Comparison of ENCODE assay signal across 12 mouse cellular contexts in the genomic region with DNA sequence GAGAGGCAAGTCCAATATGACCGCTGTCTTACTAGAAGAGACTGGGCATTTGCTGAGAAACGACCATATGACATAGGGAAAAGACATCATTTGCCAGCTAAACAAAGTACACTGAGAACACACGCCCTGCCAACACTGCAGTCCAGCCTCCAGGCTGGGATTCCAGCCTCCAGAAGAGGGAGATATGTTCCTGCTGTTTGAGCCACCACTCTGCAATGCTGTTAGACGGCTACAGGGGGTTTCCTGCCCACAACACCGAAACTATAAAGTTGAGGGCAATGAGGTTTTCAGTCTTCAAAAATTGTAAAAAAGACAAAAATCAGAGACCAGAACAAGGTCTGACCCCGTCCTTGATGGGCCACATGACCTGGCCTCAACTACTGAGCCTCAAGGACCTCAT. TPM values are rescaled to one million over a fixed set of nuclear protein-coding genes. Genes with fewer than 3 reads are reported as not detected.
DNase-seq lines count a peak whose midpoint lies in the region; ATAC-seq lines count a peak whose summit lies in the region.
"Had no signal": no experiment of that assay in that cellular context is flagged by ENCODE, and none has a peak within 500 bp of the region (broad histone marks: within the 10 kb centered on the region; RNA-seq: fewer than 3 reads in every experiment).

No protein-coding gene starts in this region.

- 83% methylated on average over 6 of the region's 6 CpGs for WGBS in midbrain, embryonic 14.5 days
- 71% methylated on average over 6 of the region's 6 CpGs for WGBS in midbrain, embryonic 16.5 days
- 78% methylated on average over 6 of the region's 6 CpGs for WGBS in forebrain, embryonic 10.5 days

- no peak overlapping the region for H3K4me2 ChIP-seq in midbrain, embryonic 14.5 days (ENCODE audit: low read length)
- H3K4me2 ChIP-seq in midbrain, embryonic 16.5 days (ENCODE audit: low read length), result no peak overlapping the region

- ATAC-seq in midbrain, embryonic 14.5 days (ENCODE audit: low FRiP score, low TSS enrichment), result no peak
- no peak for ATAC-seq in midbrain, embryonic 16.5 days

- H3K9me3 ChIP-seq in midbrain, embryonic 14.5 days (ENCODE audit: control insufficient read depth, low read length), result no peaks in the 10 kb centered on the region
- no peaks in the 10 kb centered on the region for H3K9me3 ChIP-seq in midbrain, embryonic 16.5 days (replicated peaks; ENCODE audit: control insufficient read depth, low read length, poor library complexity, severe bottlenecking)
- no peaks in the 10 kb centered on the region for H3K9me3 ChIP-seq in forebrain, embryonic 10.5 days

- H3K4me1 ChIP-seq in midbrain, embryonic 14.5 days (ENCODE audit: control insufficient read depth, insufficient read depth, low read length), result peaks cover 16% of the 10 kb centered on the region
- peaks cover 9% of the 10 kb centered on the region for H3K4me1 ChIP-seq in midbrain, embryonic 16.5 days (ENCODE audit: control insufficient read depth, insufficient read depth, low read length)
- peaks cover 11% of the 10 kb centered on the region for H3K4me1 ChIP-seq in forebrain, embryonic 10.5 days

- H3K27me3 ChIP-seq in midbrain, embryonic 14.5 days (ENCODE audit: control insufficient read depth, insufficient read depth, low read length), result no peaks in the 10 kb centered on the region
- H3K27me3 ChIP-seq in midbrain, embryonic 16.5 days (ENCODE audit: control insufficient read depth, insufficient read depth, low read depth, low read length), result no peaks in the 10 kb centered on the region
- H3K27me3 ChIP-seq in forebrain, embryonic 10.5 days (ENCODE audit: poor library complexity, severe bottlenecking), result no peaks in the 10 kb centered on the region

- H3K4me3 ChIP-seq in midbrain, embryonic 14.5 days (replicated peaks; ENCODE audit: low read depth, low read length), result no peak overlapping the region
- H3K4me3 ChIP-seq in midbrain, embryonic 16.5 days (ENCODE audit: low read depth, low read length), result no peak overlapping the region
- H3K4me3 ChIP-seq in forebrain, embryonic 10.5 days, result no peak overlapping the region

- no peak overlapping the region for H3K9ac ChIP-seq in midbrain, embryonic 14.5 days (replicated peaks; ENCODE audit: low read length)
- H3K9ac ChIP-seq in midbrain, embryonic 16.5 days (ENCODE audit: low read depth, low read length), result no peak overlapping the region

- H3K36me3 ChIP-seq in midbrain, embryonic 14.5 days (ENCODE audit: control insufficient read depth, insufficient read depth, low read length), result no peaks in the 10 kb centered on the region
- no peaks in the 10 kb centered on the region for H3K36me3 ChIP-seq in midbrain, embryonic 16.5 days (ENCODE audit: control insufficient read depth, insufficient read depth, low read length)
- no peaks in the 10 kb centered on the region for H3K36me3 ChIP-seq in forebrain, embryonic 10.5 days (replicated peaks)

- DNase-seq in gastrocnemius, postnatal 25 days, result peak; percentile 31
- no peak for DNase-seq in gastrocnemius, adult 8-10 months (ENCODE audit: low spot score in 2 of 2)
- peak; percentile 12 for DNase-seq in midbrain, embryonic 14.5 days
- DNase-seq in adrenal gland, postnatal 36 days, result peak; percentile 29 to 41
- DNase-seq in lung, postnatal 10 days, result peak; percentile 58
- DNase-seq in cerebellum, adult 11 months, result no peak
- no peak for DNase-seq in forebrain, embryonic 10.5 days (ENCODE audit: extremely low spot score, low spot score)
- DNase-seq: thymus, postnatal 25 days had no signal

- H3K27ac ChIP-seq in midbrain, embryonic 14.5 days (replicated peaks; ENCODE audit: low read depth, low read length), result no peak overlapping the region
- H3K27ac ChIP-seq in midbrain, embryonic 16.5 days (ENCODE audit: low read length), result no peak overlapping the region
- no peak overlapping the region for H3K27ac ChIP-seq in forebrain, embryonic 10.5 days

RNA-seq across cellular contexts. Expression of a gene that starts 24.4 kb away (rescaled TPM):
- total RNA-seq in gastrocnemius, postnatal 25 days (2021), result not detected
- total RNA-seq in gastrocnemius, adult 8-10 months (2022), result not detected
- not detected in 2 replicates for polyA plus RNA-seq in midbrain, embryonic 14.5 days (2014; fragmentation: Nextera tagmentation; extraction: Ambion mirVana)
- polyA plus RNA-seq in midbrain, embryonic 16.5 days (2015; fragmentation: Nextera tagmentation; extraction: Ambion mirVana), result not detected in 2 replicates
- not detected for total RNA-seq in adrenal gland, postnatal 36 days (2021)
- polyA plus RNA-seq in forebrain, embryonic 10.5 days (2016; fragmentation: Nextera tagmentation; extraction: Ambion mirVana), result not detected in 2 replicates
- total RNA-seq: ES-E14; gastrocnemius, postnatal 4 days had no signal
- polyA plus RNA-seq: limb, embryonic 11.5 days had no signal

Comparison
In these comparisons a context has a peak if more than half of its experiments do, and no peak if none do; other contexts are left out.
1. DNase-seq: peak in gastrocnemius, postnatal 25 days (single experiment), midbrain, embryonic 14.5 days (single experiment), adrenal gland, postnatal 36 days (2 of 2) and lung, postnatal 10 days (single experiment); none in gastrocnemius, adult 8-10 months (0 of 2), cerebellum, adult 11 months (single experiment) and forebrain, embryonic 10.5 days (single experiment).